Mouse (Mus musculus): ENCODE measurements at regions not wholly inside any gene's neighbourhood (a gene's known extent, or its start where the extent isn't known, plus 50 kb on each side); places are given as distances from the start of the nearest gene placed in this dataset.
"Not testable (repeated sequence)": the region's sequence is repeated elsewhere in the genome, so short reads cannot be mapped to it uniquely, and the experiment has no call there.

DNA sequence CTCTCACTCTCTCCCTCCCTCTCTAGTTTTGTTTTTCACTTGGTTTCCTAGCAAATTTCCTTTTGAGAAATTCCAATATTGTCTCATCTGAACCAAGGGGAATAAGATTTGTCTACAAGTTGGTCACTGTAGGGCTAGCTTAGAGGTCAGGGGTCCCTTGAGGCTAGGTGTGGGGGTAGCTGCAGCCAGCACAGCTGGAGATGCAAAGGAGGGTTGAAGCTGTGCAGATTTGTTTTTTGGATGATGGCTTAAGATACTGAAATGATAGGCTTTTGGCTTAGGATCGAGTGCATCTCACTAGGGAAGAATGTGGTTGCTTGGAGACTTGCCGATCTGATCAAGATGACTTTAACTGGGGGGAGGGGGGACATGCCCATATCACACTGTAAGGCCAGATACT, 88.3 kb upstream of the Tmem28 start:
- CTCF ChIA-PET, result no interaction called here

DNA sequence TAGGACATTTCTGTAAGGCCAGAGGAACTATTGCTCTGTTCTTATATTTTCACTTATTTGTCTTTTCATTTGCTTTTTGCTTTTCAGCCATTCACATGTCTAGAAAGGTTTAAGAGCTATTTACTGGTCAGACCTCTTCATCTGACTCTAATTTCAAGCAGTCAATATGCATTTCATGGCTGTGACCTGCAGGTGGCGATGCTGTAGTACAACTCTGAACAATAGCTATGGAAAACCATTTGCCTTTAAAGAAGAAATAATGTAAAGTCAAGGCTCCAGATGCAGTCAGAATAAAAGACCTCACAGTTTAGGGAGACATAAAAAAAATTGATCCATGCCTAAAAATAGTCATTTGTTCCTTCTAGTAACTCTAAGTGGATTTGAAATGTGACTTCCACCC, 95.7 kb upstream of the Tmem28 start:
- CTCF ChIA-PET, result no interaction called here

DNA sequence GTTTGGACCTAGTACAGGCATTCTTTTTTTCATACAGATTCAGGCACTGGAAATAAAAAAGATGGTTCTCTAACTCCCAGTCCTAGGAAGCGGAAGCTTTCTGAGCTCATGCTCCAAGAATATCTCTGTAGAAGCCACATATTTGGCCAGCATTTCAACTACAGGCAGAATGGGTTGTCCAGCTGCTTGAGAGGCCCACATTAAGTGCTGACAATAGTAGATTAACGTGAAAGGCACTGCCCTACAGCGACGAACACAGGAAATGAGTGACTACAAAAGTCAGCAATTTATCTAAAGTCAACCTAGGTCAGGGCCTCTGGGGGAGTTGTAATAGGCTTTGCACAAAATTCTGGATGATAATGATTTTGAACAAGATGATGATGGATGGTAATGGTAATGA, 125.5 kb upstream of the Tmem28 start:
- CTCF ChIA-PET, result no interaction called here

DNA sequence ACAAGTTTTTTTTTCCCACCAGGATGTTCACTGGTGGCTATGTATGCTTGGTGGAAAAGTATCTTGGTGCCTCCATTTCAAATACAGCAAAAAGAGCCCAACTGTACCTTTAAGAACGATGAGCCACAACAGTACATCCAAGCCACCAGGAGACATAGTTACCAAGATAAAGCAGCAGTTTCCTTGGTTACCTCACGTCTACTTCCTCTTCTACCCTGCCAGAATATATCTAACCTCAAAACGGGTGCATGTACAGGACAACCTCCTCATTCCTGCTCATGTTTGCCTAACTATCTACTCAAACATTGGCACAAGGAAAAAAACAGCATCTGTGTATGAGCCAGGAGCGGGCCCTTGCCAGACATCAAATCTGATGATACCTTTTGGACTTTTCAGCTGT, 129.8 kb upstream of the Tmem28 start:
- CTCF ChIA-PET, result no interaction called here

DNA sequence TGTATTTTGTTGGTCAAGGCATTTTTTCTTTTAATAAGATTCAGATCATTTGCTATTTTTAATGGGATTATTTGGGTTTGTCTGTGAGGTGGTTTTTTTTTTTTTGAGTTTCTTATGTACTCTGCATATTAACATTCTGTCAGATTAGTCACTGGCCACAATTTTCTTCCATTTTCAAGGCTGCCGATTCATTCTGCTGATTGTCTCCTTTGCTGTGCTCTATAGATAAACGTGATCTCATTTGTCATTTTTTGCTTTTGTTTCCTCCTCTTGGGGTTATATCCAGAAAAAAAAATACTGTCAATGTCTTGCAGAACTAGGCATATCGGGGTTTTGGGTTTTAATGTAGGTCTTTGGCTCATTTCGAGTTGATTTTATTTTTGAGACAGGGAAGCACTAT, 131.1 kb upstream of the Tmem28 start:
- CTCF ChIA-PET, result no interaction called here

DNA sequence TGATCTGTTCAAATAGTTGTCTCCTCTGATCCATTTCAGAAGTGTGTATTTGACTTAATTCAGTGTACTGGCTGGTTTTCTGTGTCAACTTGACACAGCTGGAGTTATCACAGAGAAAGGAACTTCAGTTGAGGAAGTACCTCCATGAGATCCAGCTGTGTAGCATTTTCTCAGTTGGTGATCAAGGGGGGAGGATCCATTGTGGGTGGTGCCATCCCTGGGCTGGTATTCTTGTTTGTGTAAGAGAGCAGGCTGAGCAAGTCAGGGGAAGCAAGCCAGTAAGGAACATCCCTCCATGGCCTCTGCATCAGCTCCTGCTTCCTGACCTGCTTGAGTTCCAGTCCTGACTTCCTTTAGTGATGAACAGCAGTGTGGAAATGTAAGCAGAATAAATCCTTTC, 138.3 kb upstream of the Tmem28 start:
- CTCF ChIA-PET, result not testable (repeated sequence)

DNA sequence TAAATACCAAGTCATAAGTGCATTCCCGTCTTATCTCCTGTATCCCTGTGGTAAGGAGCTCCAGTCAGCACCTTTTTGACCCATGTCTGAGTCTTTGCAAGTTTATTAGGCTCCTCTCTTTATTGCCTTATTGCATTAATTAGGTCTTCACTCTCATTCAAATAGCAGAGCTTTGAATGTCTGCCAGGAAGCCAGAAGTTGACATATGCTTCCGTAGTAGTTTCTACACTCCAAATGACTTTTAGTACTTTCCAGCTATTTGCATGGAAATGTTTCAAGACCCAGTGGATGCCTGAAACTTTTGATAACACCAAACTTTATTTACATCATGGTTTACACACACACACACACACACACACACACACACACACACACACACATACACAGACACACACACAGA, 153.2 kb upstream of the Tmem28 start:
- CTCF ChIA-PET, result interaction anchor here (0.5 kb wide), 1 partner anchor 109 kb away, joined by 5 read pairs; no protein-coding TSS in a partner anchor

DNA sequence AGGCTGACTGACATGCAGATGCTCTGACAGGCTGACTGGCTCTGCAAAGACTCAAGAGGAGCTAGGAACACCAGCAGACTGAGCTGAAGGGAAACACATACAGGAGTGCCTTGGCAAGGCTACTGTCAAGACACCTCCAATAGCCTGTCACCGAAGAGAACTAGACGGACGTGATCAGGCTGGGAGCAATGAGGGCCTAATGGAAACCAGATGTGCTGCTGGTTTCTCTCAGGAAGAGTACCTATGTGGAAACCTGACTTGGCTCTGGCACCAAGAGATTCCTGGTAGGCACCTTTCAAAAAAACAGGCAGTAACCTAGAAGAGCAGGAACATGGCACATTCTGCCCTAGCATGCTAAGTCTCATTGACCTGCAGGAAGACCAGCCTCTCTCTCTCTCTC, 158.3 kb upstream of the Tmem28 start:
- CTCF ChIA-PET, result no interaction called here

DNA sequence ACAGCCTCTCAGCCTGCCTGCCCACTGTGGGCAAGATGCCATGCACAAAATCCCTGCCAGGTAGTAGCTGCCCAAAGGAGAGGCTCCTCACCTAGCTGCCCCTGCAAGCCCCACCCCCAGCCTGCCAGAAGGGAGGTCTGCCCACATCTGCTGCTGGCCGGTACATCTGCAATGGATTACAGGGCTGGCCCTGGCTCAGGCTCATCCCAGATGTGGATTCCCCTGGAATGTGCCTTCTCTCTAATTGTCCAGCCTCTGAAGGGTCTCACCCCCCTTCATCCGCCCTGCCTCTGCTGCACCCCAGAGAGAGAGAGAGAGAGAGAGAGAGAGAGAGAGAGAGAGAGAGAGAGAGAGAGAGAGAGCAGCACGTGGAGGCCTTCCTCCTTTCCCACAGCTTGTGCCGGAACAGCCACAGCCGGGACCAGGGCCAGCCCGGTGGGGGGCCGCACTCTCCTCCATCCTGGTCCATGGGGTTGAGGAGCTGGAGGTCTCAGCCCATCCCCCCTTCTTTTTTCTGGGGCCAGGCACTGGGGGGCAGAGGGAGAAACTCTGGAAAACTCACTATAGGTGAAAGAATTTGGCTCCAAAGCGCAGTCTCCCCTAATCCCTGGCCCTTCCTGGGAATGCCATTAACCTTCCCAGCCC, 161.2 kb upstream of the Tmem28 start:
- CTCF ChIA-PET, result no interaction called here

DNA sequence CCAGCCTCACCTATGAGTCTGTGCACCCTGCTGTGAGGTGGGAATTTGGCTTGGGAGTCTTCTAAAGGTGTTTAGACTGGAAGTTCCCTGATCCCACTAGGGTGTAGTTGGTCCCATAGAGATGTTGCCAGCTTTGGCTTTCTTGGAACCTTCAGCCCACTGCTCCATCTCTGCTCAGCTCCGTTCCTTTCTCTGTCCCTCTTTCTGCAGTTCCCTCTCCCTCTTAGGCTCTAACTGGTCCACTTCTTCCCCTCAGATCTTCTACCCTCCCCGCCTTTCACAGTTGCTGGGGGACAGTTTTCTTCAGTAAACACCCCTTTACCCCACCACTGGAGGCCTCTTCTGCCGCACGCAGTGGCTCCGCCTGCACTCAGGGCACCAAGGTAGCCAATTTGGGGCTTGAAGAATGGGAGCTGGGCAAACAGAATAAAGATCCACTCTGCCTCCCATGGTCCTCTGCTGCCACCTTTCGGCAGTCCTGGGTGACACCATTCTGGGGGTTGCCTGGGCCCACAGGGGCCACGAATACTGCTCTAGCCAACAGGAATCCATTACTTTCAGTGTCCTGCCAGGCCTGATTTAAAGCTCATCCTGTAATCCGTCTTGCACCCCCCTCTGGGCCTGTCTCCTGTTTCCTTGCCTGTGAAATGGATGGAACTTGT, 162.9 kb upstream of the Tmem28 start:
- CTCF ChIA-PET, result interaction anchor here (0.6 kb wide), 1 partner anchor 102 kb away, joined by 5 read pairs; no protein-coding TSS in a partner anchor

DNA sequence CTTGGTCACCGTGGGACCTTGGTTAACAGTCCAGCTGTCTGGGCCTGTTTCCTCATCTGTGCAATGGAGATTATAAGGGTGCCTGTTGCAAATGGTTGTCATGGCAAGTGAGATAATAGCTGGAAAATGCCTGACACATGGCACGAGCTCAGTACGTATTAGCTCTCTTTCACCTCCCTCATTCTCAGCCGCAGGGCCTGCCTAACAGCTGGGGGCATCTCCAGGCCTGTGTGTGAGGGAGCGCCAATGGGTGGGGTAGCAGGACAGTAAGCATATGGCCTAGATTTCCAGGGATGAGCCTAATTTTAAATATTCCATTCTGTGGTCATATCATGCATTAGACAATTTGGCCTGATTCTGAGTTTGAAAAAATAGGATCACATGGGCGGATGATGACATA, 163.8 kb upstream of the Tmem28 start:
- CTCF ChIA-PET, result no interaction called here

DNA sequence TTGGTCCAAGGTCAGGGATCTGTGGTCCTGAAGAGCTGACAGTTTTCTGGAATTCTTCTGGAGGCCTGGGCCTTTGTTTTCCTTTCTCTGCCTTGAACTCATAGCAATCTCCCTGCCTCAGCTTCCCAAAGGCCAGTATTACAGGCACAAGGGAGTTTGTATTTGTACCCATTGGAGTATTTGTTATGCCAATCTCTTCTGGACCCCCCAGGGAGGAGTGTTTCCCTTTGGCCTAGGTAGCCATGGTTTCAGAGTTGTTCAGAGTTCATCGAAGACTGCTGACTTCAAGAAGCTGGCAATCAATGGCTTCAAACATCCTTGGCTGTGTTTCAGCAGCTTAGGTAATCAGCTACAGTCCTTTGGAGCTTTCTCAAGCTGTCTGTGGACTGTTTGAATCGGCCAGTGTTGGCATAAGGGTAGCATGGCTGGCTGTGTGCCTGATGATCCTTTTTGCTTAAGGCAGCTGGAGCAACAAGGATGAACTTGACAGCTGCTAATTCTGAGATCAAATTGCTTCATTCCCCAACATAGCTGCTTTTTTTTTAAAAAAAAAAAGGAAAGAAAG, 161.2 kb upstream of the Pja1 start:
- CTCF ChIA-PET, result no interaction called here

DNA sequence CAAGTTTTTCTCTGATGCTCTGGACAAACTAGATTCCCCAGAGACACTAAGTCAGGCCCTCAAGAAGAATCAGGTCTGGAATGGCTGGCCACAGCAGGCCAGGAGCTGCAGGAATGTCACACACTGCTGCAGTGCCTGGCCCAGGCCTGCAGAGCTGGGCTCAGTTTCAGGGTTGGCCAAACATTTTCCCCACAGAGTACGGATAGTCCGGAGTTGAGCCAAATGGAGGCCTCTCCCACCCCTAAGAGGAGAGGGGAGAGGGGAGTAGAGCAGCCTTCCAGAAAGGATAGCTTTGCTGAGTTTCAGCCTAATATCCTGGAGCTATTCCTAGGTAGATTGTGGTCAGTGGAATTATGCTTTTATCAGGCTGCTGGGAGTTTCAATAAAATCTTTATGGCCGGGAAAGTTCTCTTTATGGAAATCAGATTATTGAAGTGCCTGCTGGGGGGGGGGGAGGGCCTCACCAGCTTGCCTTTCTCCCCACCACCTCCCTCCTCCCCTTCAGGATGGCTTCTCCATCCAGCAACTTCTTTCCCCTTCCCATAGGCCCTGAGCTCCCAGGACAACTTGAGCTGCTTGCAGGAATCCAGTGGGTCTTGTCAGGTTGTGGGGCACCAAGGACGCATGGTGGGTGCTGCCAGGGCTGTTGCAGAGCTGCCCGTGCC, 153.6 kb upstream of the Pja1 start:
- CTCF ChIA-PET, result no interaction called here

DNA sequence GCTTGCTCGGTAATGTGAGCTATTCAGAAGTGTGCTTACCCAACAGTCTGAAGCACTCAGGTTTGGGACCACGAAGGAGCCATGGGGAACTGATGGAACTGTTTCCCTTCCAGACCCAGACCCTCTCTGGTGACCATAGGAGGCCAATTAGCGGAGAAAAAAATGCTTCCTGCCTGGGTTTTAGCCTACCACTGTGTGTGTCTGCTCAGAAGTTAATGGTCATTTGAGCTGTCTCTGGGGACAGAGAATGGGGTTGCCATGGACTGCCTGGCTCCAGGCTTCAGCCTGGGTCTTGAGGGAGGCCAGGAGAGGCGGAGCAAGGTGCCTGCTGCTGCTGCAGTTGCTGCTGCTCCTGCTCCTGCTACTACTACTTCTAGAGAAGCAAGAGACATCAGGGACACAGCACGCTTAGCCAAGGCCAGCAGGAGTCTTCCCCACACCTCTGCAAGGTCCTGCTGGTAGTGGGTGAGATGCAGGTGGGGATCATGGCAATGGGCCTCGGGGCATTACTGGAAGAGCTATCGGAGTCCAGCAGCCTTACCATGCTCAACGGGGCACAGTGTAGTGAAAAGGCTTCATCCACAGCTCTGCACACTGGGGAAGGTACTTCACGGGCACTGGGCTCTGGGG, 141.2 kb upstream of the Pja1 start:
- CTCF ChIA-PET, result interaction anchor here (0.7 kb wide), 1 partner anchor 39 kb away, joined by 3 read pairs; no protein-coding TSS in a partner anchor

DNA sequence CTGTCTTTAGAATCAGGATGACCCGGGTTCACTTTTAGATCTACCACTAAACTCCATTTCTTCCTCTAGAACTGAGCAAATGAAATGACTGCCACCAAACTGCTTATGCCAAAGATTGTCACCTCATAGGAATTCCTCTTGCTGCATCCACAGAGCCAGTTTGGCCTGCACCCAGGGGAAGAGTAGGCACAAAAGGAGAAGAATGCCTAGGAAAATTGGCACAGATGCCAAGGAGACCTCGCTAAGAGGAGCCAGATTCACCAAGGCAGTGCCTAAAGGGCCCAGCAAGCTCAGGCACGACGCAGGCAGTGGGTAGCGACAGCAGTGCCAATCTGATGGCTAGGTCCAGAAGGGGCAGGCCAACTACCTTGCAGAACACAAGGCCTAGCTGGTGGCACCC, 139.0 kb upstream of the Pja1 start:
- CTCF ChIA-PET, result no interaction called here

DNA sequence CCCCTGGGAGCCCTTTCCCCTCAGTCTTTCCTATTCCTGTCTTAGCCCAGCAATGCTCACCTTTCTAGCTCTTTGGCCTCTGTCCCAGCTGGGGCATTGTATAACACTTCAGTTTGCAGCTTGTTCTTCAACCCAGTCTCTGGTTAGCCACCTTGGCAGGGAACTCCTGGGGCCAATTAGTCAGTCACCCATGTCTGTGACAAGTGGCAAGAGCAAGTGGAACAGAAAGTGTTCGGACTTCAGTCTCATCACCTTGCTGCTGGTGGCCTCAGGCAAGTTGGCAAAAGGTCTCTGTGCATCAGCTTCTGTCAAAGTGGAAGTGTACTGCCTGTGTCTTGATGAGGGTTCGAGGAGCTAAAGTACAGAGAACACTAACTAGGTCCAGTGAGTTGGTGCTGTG, 138.5 kb upstream of the Pja1 start:
- CTCF ChIA-PET, result no interaction called here

DNA sequence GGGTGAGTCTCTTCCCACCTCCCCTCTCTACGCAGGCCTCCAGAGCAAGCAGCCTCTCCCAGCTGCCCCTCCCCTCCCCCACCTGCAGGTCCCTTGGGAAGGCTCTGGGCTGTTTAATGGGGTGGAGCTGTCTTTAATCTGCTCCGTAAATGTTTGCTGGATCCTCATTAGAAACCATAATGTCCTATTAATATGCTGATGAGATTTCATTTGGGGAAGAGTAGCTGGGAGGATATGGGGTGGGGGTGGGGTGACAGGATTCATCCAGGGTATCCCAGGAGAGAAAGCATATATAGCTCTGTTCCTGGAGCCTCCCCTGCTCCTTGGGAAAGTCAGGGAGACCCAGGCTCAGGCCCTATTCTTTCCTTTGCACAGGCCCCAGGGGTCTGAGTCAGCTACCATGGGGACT, 137.2 kb upstream of the Pja1 start:
- CTCF ChIA-PET, result no interaction called here

DNA sequence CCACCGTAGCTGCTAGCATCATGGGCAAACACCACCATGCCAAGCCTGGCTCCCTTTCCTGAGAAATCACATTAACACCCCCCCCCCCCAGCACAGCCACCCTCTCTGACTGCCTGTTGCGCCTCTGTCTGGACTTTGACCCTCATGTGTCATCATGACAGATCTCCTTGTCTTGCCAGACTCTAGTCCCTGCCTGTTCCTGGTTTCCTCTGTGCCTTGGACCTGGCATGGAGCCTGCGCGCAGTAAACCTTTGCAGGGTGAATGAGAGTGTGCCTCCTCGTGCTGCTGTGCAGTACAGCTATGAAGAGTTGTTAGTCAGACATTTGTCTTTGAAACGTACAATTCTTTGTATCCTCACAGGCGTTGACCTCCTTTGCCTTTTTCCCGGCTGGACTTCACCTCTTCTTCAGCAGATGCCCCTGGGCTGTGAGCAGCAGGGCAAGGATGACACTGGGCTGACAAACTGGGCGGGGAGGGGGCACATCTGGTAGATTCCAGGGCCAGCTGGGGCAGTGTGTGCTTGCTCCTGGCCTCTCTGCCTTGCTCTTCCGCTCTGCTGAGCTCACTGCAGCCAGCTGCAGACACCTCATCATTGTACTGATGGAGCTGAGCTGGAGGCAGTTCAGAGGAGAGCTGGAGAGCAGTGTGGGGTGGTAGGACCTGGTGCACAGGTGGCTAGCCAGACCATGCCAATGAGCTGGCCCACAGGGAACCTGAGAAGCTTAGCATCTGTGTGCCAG, 134.2 kb upstream of the Pja1 start:
- CTCF ChIA-PET, result no interaction called here

DNA sequence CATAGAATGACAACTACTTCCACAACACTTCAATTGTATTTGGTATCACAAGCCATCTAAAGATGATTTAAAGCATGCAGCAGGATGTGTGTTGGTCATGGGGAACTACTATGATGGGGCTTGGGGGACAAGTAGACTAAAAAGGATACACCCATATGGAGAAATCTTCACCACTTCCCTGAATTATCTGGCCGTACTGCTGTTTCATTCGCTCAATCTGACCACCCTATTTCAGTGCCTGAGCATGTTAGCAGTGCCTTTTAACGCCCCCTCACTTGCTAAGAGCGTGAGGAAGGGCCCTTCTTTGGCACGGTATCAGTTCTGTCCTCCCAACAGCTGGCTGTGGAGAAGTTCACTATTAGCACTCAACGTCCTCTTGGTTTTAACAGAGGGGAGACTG, 132.6 kb upstream of the Pja1 start:
- CTCF ChIA-PET, result no interaction called here

DNA sequence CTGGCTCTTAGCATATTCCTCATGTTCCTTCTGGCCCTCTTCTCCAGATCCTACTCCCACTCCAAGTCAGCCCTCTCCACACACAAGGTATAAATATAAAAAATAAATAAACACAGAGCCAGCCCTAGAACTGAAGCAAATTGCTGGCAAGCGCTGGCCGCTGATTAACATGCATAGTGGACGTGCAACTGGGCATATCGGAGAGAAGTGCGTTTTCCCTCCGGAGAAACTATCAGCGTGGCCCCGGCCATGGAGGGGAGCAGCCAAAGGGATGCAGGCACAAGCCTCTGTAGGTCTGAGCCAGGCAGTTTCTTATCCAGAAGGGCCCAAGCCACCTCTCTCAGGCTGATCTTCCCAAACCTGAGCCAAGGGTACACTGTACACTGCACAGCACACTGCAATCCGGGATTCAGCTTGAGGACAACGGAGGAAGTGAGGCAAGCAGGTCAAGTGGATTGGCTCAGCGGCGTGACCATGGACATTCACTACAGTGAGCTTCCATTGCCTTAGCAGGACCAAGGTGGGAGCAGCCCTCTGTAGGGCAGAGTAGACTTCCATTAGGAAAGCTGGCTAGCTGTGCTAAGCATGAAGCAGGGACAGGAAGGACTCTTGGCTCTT, 131.3 kb upstream of the Pja1 start:
- CTCF ChIA-PET, result no interaction called here

DNA sequence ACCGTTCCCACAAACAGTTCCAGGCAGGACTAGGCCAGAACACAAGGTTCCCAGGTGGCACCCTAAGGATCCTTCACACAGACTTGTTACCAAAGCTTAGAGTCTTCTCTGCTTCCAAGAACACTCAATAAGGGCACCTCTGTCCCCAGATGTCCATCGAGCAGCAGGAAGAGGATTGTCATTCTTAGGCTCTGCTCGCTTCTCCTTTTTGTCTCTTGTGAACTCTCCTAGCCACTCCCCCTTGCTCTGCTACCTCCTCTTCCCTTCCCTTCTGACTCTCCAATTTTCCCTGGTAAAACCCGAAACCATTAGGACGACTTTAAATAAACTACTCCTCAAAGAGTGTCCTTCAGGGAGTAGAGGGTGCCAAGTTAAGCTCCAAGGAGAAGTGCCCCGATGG, 124.4 kb upstream of the Pja1 start:
- CTCF ChIA-PET, result no interaction called here
